ENCODE assay signal across 15 mouse cellular contexts in the genomic region with DNA sequence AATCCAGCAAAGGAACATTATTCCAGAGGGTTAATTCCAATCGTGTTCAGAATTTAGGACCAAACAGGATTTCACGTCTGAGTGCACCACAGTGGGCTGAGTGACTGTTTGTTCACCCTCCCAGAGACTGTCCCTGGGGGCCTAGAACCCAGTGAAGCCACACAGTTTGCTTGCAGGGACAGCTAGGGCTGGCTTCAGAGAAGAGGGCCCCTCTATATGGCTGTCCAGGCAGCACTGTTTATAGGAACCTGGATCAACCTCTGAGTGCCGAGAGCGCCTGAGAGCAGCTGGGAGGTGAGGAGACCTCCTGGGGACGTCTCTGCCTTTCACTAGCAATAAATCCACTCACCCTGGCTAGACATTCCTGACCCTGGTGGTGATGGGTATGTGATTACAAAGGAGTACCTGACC.
DNase-seq lines count a peak whose midpoint lies in the region; ATAC-seq lines count a peak whose summit lies in the region.
"Had no signal": no experiment of that assay in that cellular context is flagged by ENCODE, and none has a peak within 500 bp of the region (broad histone marks: within the 10 kb centered on the region; RNA-seq: fewer than 3 reads in every experiment).

No protein-coding gene starts in this region.

- no peak overlapping the region for H3K9ac ChIP-seq in heart, embryonic 12.5 days
- H3K9ac ChIP-seq in neural tube, embryonic 12.5 days = no peak overlapping the region
- no peak overlapping the region for H3K9ac ChIP-seq in neural tube, embryonic 15.5 days (replicated peaks)
- no peak overlapping the region for H3K9ac ChIP-seq in hindbrain, embryonic 14.5 days

- H3K27me3 ChIP-seq in heart, embryonic 12.5 days (replicated peaks) = no peaks in the 10 kb centered on the region
- no peaks in the 10 kb centered on the region for H3K27me3 ChIP-seq in neural tube, embryonic 12.5 days (replicated peaks)
- H3K27me3 ChIP-seq in neural tube, embryonic 15.5 days (replicated peaks) = no peaks in the 10 kb centered on the region
- H3K27me3 ChIP-seq in hindbrain, embryonic 14.5 days (ENCODE audit: control insufficient read depth, insufficient read depth, low read length) = no peaks in the 10 kb centered on the region

- ATAC-seq in heart, embryonic 12.5 days (ENCODE audit: insufficient number of reproducible peaks, low FRiP score) = no peak
- peak; percentile 83 for ATAC-seq in neural tube, embryonic 12.5 days (ENCODE audit: low FRiP score, low read depth)
- no peak for ATAC-seq in neural tube, embryonic 15.5 days (ENCODE audit: low FRiP score)
- ATAC-seq in hindbrain, embryonic 14.5 days (ENCODE audit: low FRiP score) = peak; percentile 51; the same call in 1 of the 2 replicates
- ATAC-seq: activated CD4-positive, CD25-positive, alpha-beta regulatory T cell, adult 4 months had no signal

- no peak for DNase-seq in heart, adult 11 months
- DNase-seq in hindbrain, embryonic 14.5 days (ENCODE audit: low spot score) = no peak
- no peak for DNase-seq in adipocyte (ENCODE audit: low spot score)
- no peak for DNase-seq in adrenal gland, adult 2 months
- no peak for DNase-seq in cerebellum, postnatal 36 days
- DNase-seq: B cell, adult 2 months; heart, adult 18-20 months; lung, postnatal 14 days; right cerebral cortex, adult 18-20 months; thymus, adult 2 months had no signal

- WGBS in heart, embryonic 12.5 days = 51% methylated on average over 5 of the region's 5 CpGs
- WGBS in neural tube, embryonic 12.5 days = 9% methylated on average over 5 of the region's 5 CpGs
- WGBS in neural tube, embryonic 15.5 days = 12% methylated on average over 5 of the region's 5 CpGs
- WGBS in hindbrain, embryonic 14.5 days = 26% methylated on average over 5 of the region's 5 CpGs

- H3K4me3 ChIP-seq in heart, embryonic 12.5 days = no peak overlapping the region
- H3K4me3 ChIP-seq in neural tube, embryonic 12.5 days = no peak overlapping the region
- no peak overlapping the region for H3K4me3 ChIP-seq in neural tube, embryonic 15.5 days (replicated peaks)
- H3K4me3 ChIP-seq in hindbrain, embryonic 14.5 days (replicated peaks; ENCODE audit: low read length) = no peak overlapping the region

- no peaks in the 10 kb centered on the region for H3K9me3 ChIP-seq in heart, embryonic 12.5 days (replicated peaks)
- no peaks in the 10 kb centered on the region for H3K9me3 ChIP-seq in neural tube, embryonic 12.5 days
- no peaks in the 10 kb centered on the region for H3K9me3 ChIP-seq in neural tube, embryonic 15.5 days (replicated peaks)
- no peaks in the 10 kb centered on the region for H3K9me3 ChIP-seq in hindbrain, embryonic 14.5 days (ENCODE audit: control insufficient read depth, low read length)

- peaks cover 7% of the 10 kb centered on the region; the same call in 1 of the 2 replicates for H3K36me3 ChIP-seq in heart, embryonic 12.5 days
- H3K36me3 ChIP-seq in neural tube, embryonic 12.5 days = no peaks in the 10 kb centered on the region
- H3K36me3 ChIP-seq in neural tube, embryonic 15.5 days = no peaks in the 10 kb centered on the region
- no peaks in the 10 kb centered on the region for H3K36me3 ChIP-seq in hindbrain, embryonic 14.5 days (replicated peaks; ENCODE audit: control insufficient read depth, insufficient read depth)
- H3K36me3 ChIP-seq: G1E had no signal

- H3K4me1 ChIP-seq in heart, embryonic 12.5 days (replicated peaks) = peaks cover 25% of the 10 kb centered on the region
- H3K4me1 ChIP-seq in neural tube, embryonic 12.5 days = peaks cover 23% of the 10 kb centered on the region
- H3K4me1 ChIP-seq in neural tube, embryonic 15.5 days = peaks cover 13% of the 10 kb centered on the region
- H3K4me1 ChIP-seq in hindbrain, embryonic 14.5 days (replicated peaks; ENCODE audit: control insufficient read depth, insufficient read depth, low read length) = peaks cover 14% of the 10 kb centered on the region

- peak overlapping the region; percentile 31; the same call in 1 of the 2 replicates for H3K27ac ChIP-seq in heart, embryonic 12.5 days (ENCODE audit: poor library complexity, severe bottlenecking)
- no peak overlapping the region for H3K27ac ChIP-seq in neural tube, embryonic 12.5 days
- no peak overlapping the region; the same call in 1 of the 2 replicates for H3K27ac ChIP-seq in neural tube, embryonic 15.5 days (replicated peaks)
- H3K27ac ChIP-seq in hindbrain, embryonic 14.5 days = no peak overlapping the region

- no peak overlapping the region for H3K4me2 ChIP-seq in heart, embryonic 12.5 days
- H3K4me2 ChIP-seq in neural tube, embryonic 12.5 days (replicated peaks) = no peak overlapping the region
- no peak overlapping the region for H3K4me2 ChIP-seq in neural tube, embryonic 15.5 days
- H3K4me2 ChIP-seq in hindbrain, embryonic 14.5 days (replicated peaks) = no peak overlapping the region

Comparison
In these comparisons a context has a peak if more than half of its experiments do, and no peak if none do; other contexts are left out.
1. ATAC-seq: peak in neural tube, embryonic 12.5 days (single experiment) and hindbrain, embryonic 14.5 days (single experiment); none in heart, embryonic 12.5 days (single experiment) and neural tube, embryonic 15.5 days (single experiment).